Mouse (Mus musculus): Measurements from ENCODE around the gene Gabrp.

Gene Gabrp

DNA sequence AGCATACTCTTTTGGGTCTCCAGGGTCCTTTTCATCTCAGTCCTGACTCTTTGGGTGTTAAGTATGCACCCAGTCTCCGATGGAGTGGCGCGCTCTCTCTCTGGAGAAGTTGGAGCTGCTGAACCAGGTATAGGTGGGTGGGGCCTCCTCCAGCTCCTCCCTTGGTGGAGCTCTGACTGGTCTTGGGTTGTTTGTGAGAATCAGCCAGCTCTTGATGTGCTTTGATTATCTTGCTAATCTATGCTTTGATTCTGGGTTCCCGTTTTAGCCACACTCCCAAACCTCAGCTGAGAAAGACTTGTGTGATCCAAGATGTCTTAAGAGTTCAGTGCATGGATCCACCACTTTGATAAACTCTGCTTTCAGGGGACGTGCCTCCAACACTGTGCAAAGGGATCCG is at the start of gene Gabrp:
Gabrp (minus strand) TSS at position 101 of the 400 bp plus-strand sequence.
- DNase-seq (ENCODE audit: low read depth, low spot score) = no peak

DNA sequence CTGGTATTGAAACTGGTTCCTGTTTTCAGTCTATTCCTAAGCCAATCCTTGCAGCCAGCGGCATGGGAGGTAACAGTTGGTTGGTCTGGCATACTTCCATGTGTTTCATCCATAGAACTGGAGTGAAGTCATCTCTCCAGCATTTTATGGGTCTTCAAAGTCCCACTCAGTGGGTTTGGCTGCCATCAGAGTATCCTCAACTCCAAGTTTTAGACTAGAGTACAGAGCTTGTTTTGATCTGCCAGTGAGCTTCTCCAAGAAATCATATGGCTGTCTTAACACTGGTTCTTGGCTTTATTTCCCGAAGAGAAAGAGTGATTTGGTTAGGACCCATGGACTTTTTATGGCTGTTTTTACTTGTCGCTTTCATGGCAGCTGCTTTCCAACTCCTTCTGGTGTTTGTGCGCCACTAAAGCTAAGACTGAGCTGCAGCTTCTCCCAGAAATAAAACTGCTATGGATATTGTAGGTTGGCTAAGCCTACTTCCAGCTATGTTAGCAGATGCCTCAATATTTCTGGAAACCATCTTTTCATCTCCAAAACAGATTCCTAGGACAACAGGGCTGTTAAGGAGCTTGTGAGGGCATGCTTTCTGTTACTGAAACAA is 48.5 kb upstream of the Gabrp start:
- H3K36me3 ChIP-seq (ENCODE audit: control insufficient read depth, insufficient read depth, low read length, poor library complexity, severe bottlenecking) = no peaks in the 10 kb centered on the region
- DNase-seq (ENCODE audit: low read depth, low spot score) = no peak
- no peaks in the 10 kb centered on the region for H3K27me3 ChIP-seq (ENCODE audit: control insufficient read depth, insufficient read depth, low read length, poor library complexity, severe bottlenecking)

More for the DNA sequence above, at the start of gene Gabrp:
- Histone ChIP-seq H3K27me3 (ENCODE audit: control insufficient read depth, insufficient read depth, low read length, poor library complexity, severe bottlenecking) (no peaks in the 10 kb centered on the region), H3K36me3 (ENCODE audit: control insufficient read depth, insufficient read depth, low read length, poor library complexity, severe bottlenecking) (no peaks in the 10 kb centered on the region)

DNA sequence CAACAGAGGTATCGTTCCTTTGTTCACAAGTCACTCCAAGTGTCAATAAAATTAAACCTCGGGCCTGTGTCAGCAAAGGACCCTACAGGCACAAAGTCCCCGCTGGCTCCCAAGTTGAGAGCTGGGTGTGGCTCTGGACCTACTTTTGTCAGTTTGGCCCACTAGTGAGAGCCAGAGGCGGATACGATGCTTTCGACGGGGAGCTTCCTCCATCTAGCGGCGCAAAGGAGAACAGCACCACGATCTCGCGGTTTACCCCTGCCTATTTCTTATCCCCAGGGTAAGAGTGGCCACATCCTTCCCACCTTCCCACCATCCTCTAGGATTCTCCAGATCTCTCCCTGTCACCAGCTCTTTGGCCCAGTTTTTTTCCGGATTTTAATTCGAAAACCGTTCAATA is 35.5 kb upstream of the Gabrp start:
- peak; percentile 18 for DNase-seq (ENCODE audit: low read depth, low spot score)
- H3K27me3 ChIP-seq (ENCODE audit: control insufficient read depth, insufficient read depth, low read length, poor library complexity, severe bottlenecking) = no peaks in the 10 kb centered on the region

DNA sequence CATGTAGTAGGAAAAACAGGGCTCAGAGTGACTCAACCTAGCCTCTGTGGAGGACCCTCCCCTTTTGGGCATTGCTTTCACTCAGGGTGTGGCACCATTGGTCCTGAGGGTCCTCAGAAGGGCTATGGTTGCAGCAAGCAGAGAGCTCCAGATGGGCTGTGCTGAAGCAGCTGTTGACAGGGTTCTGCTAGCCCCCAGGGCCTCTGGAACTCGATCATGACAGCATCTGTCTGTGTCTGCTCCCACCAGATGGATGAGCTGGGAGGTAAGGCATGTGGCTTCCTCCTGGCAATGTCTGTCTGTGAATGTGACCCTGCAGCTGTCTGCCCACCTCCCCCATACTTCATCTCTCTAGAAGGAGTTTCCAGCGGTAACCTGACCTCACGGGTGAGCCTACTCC is 29.0 kb upstream of the Gabrp start:
- DNase-seq (ENCODE audit: low read depth, low spot score) = no peak
- Histone ChIP-seq H3K36me3 (ENCODE audit: control insufficient read depth, insufficient read depth, low read length, poor library complexity, severe bottlenecking) (no peaks in the 10 kb centered on the region), H3K27me3 (ENCODE audit: control insufficient read depth, insufficient read depth, low read length, poor library complexity, severe bottlenecking) (no peaks in the 10 kb centered on the region)

More for the DNA sequence above, 35.5 kb upstream of the Gabrp start:
- H3K36me3 ChIP-seq (ENCODE audit: control insufficient read depth, insufficient read depth, low read length, poor library complexity, severe bottlenecking) = no peaks in the 10 kb centered on the region

DNA sequence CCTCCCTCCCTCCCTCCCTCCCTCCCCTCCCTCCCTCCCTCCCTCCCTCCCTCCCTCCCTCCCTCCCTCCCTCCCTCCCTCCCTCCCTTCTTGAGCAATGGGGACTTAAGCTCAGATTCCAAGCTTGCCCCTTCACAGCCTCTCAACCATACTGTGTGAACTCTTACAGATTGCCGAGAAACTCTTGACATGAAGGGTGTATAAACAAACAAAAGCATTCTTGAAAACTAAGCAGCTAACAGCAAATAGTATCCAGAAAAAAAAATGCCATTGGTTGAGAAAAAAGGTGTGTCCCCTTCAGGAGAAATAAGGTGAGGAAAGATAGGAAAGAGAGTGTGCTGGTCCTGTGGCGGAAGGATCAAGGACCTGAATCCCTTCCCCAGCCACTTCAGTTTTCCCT is 24.4 kb upstream of the Gabrp start:
- no peaks in the 10 kb centered on the region for H3K27me3 ChIP-seq (ENCODE audit: control insufficient read depth, insufficient read depth, low read length, poor library complexity, severe bottlenecking)
- DNase-seq (ENCODE audit: low read depth, low spot score) = no peak
- no peaks in the 10 kb centered on the region for H3K36me3 ChIP-seq (ENCODE audit: control insufficient read depth, insufficient read depth, low read length, poor library complexity, severe bottlenecking)

DNA sequence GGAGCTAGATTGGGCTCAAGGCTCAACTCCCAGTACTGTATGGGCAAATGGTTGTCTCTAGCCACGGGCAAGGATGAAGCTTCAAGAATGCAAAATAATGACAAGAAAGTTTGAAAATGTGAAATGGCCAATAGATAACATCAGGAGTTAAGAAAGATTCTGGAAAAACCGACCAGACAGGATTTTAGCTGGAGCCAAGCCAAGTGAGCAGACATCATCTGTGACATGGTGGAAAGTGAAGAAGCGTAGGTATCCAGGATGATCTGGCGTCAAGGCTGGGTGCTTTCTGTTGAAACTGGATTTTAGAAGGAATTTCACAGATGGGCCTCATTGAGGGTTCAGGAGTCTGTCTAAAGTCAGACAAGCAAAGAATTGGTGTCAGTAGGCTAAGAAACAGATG is 20.2 kb upstream of the Gabrp start, which contains the start of gene D130052B06Rik:
D130052B06Rik (plus strand) TSS at position 317 of the 400 bp plus-strand sequence.
- Histone ChIP-seq H3K36me3 (ENCODE audit: control insufficient read depth, insufficient read depth, low read length, poor library complexity, severe bottlenecking) (no peaks in the 10 kb centered on the region), H3K27me3 (ENCODE audit: control insufficient read depth, insufficient read depth, low read length, poor library complexity, severe bottlenecking) (no peaks in the 10 kb centered on the region)
- no peak for DNase-seq (ENCODE audit: low read depth, low spot score)

DNA sequence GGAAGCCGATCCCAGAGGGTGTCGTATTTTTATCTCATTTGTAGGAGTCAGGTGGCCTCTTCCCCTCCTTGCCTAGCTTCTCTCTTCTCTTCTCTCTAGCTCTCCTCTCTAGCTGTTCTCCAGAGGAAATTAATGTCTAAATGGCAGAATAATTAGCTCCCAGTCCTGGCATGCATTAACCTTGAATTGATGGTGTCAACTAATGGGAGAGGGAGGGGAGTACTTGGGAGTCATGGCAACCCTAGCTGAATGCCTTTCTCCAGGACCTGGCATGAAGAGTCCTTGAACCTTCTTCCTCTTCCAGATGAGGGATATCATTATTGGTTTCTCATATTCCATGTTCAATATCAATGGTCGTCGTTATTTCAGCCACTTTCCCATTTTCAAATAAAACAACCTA is 17.9 kb upstream of the Gabrp start:
- H3K27me3 ChIP-seq (ENCODE audit: control insufficient read depth, insufficient read depth, low read length, poor library complexity, severe bottlenecking) = no peaks in the 10 kb centered on the region
- no peak for DNase-seq (ENCODE audit: low read depth, low spot score)
- no peaks in the 10 kb centered on the region for H3K36me3 ChIP-seq (ENCODE audit: control insufficient read depth, insufficient read depth, low read length, poor library complexity, severe bottlenecking)

DNA sequence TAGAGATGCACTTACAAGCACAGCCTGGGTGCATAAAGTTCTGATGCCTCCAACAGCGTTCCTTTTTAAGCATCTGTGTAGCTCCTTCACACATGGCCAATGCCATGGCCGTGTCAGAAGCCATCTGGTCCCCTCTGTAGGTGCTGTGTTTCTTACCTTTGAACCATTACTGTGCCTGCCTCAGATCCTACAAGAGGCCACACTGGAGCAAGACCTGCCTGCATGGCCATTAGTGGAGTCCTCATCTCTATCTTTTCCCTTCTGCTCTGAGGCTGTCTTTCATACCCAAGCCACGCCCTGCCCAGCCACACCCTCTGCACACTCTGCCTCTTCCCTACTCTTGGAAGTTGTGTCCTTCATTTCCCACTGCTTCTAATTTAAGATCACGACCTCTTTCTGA is 14.1 kb upstream of the Gabrp start:
- Histone ChIP-seq H3K36me3 (ENCODE audit: control insufficient read depth, insufficient read depth, low read length, poor library complexity, severe bottlenecking) (no peaks in the 10 kb centered on the region), H3K27me3 (ENCODE audit: control insufficient read depth, insufficient read depth, low read length, poor library complexity, severe bottlenecking) (no peaks in the 10 kb centered on the region)
- no peak for DNase-seq (ENCODE audit: low read depth, low spot score)

DNA sequence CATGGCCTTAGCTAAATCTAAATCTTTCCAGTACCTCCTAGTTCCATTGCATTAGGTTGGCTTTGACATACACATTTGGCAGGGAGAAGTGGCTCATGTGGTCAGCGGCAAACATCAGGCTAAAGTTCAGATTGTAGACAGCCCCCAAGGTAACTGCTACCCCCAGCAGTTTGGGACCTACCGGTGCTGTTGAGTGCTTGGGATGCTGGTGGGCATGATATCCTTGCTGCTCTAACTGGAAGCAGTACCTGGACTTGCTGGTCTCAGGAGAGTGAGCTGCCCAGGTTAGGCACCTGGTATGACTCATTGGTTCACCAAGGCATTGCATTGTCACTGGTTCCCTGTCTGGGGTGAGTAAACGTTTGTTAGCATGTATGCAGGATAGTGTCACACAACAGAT is 12.0 kb upstream of the Gabrp start:
- no peaks in the 10 kb centered on the region for H3K36me3 ChIP-seq (ENCODE audit: control insufficient read depth, insufficient read depth, low read length, poor library complexity, severe bottlenecking)
- DNase-seq (ENCODE audit: low read depth, low spot score) = no peak
- H3K27me3 ChIP-seq (ENCODE audit: control insufficient read depth, insufficient read depth, low read length, poor library complexity, severe bottlenecking) = no peaks in the 10 kb centered on the region

DNA sequence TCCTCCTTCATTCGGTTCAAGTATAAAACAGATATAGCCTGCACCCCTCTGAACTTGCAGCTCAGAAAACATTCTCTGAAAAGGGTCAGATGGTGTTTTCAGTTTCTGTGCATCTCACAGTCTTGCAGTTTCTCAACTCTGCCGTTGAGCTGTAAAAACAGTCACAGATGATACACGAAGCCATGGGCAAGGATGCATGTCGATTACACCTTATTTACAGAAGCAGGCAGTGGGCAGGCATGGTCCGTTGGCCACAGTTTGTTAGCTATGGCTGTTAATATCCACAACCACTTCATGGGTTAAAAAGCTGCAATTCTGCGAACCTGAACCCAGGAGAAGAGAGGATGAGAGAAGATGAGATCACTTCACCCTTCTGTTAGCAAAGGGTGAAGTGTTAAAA is 7.9 kb upstream of the Gabrp start:
- H3K36me3 ChIP-seq (ENCODE audit: control insufficient read depth, insufficient read depth, low read length, poor library complexity, severe bottlenecking) = no peaks in the 10 kb centered on the region
- no peak for DNase-seq (ENCODE audit: low read depth, low spot score)
- no peaks in the 10 kb centered on the region for H3K27me3 ChIP-seq (ENCODE audit: control insufficient read depth, insufficient read depth, low read length, poor library complexity, severe bottlenecking)

DNA sequence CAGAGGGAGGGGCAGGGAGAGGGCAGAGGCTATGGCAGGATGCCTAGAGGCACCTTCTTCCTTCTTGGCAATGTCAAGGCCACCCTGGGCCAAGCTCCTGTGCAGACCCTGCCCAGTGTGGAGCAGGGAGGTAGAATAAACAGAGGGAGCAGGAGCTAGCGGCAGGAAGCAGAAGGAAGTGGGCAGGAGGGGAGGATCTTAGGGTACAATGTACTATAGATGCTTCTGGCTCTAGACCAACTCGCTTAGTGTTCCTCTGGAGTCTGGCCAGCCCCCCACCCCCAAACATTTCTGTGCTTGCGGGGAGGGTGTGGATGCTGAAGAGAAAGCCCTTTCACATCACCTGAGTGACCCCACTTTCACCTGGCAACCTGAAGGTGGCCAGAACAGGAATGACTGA is 862 bp upstream of the Gabrp start:
- Histone ChIP-seq H3K36me3 (ENCODE audit: control insufficient read depth, insufficient read depth, low read length, poor library complexity, severe bottlenecking) (no peaks in the 10 kb centered on the region), H3K27me3 (ENCODE audit: control insufficient read depth, insufficient read depth, low read length, poor library complexity, severe bottlenecking) (no peaks in the 10 kb centered on the region)
- DNase-seq (ENCODE audit: low read depth, low spot score) = no peak

DNA sequence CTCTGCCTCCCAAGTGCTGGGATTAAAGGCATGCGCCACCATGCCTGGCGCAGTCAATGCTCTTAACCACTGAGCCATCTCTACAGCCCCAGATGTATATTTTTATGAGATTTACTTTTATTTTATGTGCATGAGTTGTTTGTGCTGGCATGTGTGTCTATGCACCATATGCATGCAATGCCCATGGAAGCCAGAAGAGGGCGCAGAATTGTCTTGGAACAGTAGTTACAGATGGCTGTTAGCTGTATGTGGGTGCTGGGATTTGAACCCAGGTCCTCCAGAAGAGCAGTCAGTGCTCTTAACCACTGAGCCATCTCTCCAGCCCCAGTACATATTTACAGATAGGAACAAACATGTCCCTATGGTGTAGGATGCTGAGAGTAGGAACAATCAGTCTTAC is 3.8 kb downstream of the Gabrp start:
- no peak for DNase-seq (ENCODE audit: low read depth, low spot score)
- no peaks in the 10 kb centered on the region for H3K27me3 ChIP-seq (ENCODE audit: control insufficient read depth, insufficient read depth, low read length, poor library complexity, severe bottlenecking)
- no peaks in the 10 kb centered on the region for H3K36me3 ChIP-seq (ENCODE audit: control insufficient read depth, insufficient read depth, low read length, poor library complexity, severe bottlenecking)

DNA sequence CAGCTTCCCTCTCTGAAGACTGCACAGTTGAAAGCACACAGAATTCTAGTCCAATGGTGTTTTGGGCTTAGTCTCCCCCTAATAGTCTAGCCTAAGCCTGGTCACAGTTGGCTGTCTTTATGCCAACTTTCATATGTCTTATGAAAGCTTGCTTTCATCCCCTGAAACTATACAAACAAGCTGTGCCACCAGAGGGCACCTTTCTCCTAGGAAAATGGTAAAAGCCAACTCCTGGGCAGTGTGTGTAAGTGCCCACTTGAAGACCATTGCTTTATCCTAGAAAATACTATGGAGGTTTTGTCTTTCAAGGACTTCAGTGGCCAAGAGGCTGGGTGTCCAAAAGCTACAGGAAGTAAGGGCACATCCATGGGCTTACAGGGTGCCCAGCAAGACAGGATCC is 8.3 kb downstream of the Gabrp start:
- DNase-seq (ENCODE audit: low read depth, low spot score) = no peak
- no peaks in the 10 kb centered on the region for H3K36me3 ChIP-seq (ENCODE audit: control insufficient read depth, insufficient read depth, low read length, poor library complexity, severe bottlenecking)

DNA sequence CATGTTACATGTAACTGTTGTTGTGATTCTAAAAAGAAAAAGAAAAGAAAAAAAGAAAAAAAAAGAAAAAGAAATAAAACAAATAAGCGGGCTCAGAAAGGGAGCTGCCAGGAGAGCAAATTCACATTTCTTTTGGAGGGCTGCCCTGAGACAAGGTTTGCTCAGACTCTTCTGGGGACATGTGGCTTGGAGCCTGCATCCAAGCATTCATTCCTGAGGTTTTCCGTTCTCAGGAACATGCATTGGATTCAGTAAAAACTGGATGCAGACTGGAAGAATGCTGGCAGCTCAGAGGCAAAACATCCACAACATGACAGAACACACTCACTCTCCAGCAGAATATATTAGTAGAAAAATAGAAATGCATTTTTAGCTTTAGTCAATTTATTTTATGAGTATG is 14.8 kb downstream of the Gabrp start:
- H3K36me3 ChIP-seq (ENCODE audit: control insufficient read depth, insufficient read depth, low read length, poor library complexity, severe bottlenecking) = no peaks in the 10 kb centered on the region
- no peaks in the 10 kb centered on the region for H3K27me3 ChIP-seq (ENCODE audit: control insufficient read depth, insufficient read depth, low read length, poor library complexity, severe bottlenecking)
- no peak for DNase-seq (ENCODE audit: low read depth, low spot score)

More for the DNA sequence above, 8.3 kb downstream of the Gabrp start:
- H3K27me3 ChIP-seq (ENCODE audit: control insufficient read depth, insufficient read depth, low read length, poor library complexity, severe bottlenecking) = no peaks in the 10 kb centered on the region

DNA sequence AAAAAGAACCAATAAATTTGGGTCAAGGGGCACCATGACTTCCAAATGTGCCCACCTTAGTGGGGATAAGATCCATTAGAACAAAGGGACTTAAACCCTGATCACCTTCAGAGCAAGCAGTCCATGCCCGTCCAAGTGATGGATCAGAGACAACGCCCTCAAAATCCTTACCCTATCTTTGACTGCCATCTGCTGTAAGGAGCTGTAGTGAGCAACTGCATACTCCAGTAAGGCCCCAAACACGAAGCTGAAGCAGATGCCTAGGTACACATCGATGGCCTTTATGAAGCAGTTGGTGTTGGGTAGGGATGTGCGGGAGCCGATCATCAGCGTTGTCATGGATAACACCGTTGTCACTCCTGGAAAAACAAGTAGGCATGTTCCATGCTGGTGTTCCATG is 24.6 kb downstream of the Gabrp start:
- Histone ChIP-seq H3K36me3 (ENCODE audit: control insufficient read depth, insufficient read depth, low read length, poor library complexity, severe bottlenecking) (no peaks in the 10 kb centered on the region), H3K27me3 (ENCODE audit: control insufficient read depth, insufficient read depth, low read length, poor library complexity, severe bottlenecking) (no peaks in the 10 kb centered on the region)
- no peak for DNase-seq (ENCODE audit: low read depth, low spot score)

DNA sequence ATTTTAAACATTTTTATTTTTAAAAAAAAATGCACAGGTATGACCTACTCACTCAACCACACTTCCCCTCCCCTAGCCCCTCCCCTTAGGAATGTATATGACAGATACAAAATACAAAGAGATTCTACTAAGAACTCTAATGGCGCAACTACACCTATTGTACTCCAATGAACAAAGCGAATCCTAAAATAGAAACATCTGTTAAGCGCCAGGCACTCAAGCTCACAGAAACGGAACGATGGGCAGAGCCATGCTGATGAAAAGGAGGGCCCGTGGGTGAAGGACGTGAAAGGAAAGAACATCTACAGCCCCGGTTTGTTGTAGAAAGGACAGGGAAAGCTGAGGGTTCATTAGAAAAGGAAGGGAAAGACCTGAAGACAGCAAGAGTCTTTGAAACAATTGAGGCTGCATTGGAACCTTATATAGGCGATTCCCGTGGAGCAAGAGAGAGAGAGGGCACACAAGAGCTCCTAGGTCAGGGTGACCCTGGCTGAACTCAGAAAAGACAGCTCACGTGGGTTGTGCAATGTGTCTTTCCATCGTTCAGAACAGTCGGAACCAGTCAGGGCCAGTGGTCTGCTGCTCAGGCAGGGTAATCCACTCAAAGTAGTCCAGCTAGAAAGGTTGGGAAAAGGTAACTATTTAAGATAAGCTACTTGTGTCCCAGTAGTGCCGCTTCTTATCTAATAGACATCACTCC is 27.7 kb downstream of the Gabrp start:
- Histone ChIP-seq H3K36me3 (ENCODE audit: control insufficient read depth, insufficient read depth, low read length, poor library complexity, severe bottlenecking) (no peaks in the 10 kb centered on the region), H3K27me3 (ENCODE audit: control insufficient read depth, insufficient read depth, low read length, poor library complexity, severe bottlenecking) (no peaks in the 10 kb centered on the region)
- DNase-seq (ENCODE audit: low read depth, low spot score) = no peak
